Comparison of ENCODE assay signal across 1 mouse cellular context in genomic region chr9:103424869-103425268, GRCm38 (mm10).
TF ChIP-seq lines count a peak whose summit lies in the region.

No protein-coding gene starts in this region.

TF ChIP-seq in CH12.LX, 34 proteins besides CTCF, POLR2A, EP300 and RAD21 (continued from another document):
- TF ChIP-seq HCFC1 (IDR thresholded peaks at IDR 0.05; ENCODE audit: low read depth, low read length) (peak; percentile 52), BHLHE40 (IDR thresholded peaks at IDR 0.05; ENCODE audit: low read depth, low read length) (peak; percentile 100), GABPA (IDR thresholded peaks at IDR 0.05; ENCODE audit: insufficient replicate concordance, low read depth, low read length) (no peak), JUND (conservative IDR thresholded peaks at IDR 0.05; ENCODE audit: low read depth, low read length) (peak; percentile 69), PAX5 (IDR thresholded peaks at IDR 0.05; ENCODE audit: low read length) (no peak), NELFE (IDR thresholded peaks at IDR 0.05; ENCODE audit: low read depth, low read length) (peak; percentile 58), SIN3A (IDR thresholded peaks at IDR 0.05; ENCODE audit: low read length) (peak; percentile 73), MAFK (IDR thresholded peaks at IDR 0.05; ENCODE audit: insufficient replicate concordance, low read length) (peak; percentile 68; the same call in 1 of the 2 replicates), ELF1 (IDR thresholded peaks at IDR 0.05; ENCODE audit: low read depth, low read length) (peak; percentile 60), MEF2A (IDR thresholded peaks at IDR 0.05; ENCODE audit: borderline replicate concordance, low read depth, low read length) (peak; percentile 88), MAX (IDR thresholded peaks at IDR 0.05; ENCODE audit: low read length) (peak; percentile 81; the same call in 1 of the 2 replicates), CHD2 (IDR thresholded peaks at IDR 0.05; ENCODE audit: low read length) (peak; percentile 52; the same call in 1 of the 2 replicates), KAT2A (IDR thresholded peaks at IDR 0.05; ENCODE audit: insufficient replicate concordance, low read length) (0 out of 2 replicates have a peak, but pooled peaks have one; percentile 38), ETS1 (conservative IDR thresholded peaks at IDR 0.05; ENCODE audit: low read depth, low read length) (peak; percentile 98), MXI1 (IDR thresholded peaks at IDR 0.05; ENCODE audit: low read depth, low read length) (peak; percentile 94), ZNF384 (IDR thresholded peaks at IDR 0.05; ENCODE audit: low read depth, low read length) (0 out of 2 replicates have a peak, but pooled peaks have one; percentile 20), MAZ (IDR thresholded peaks at IDR 0.05; ENCODE audit: low read depth, low read length) (no peak), TCF12 (IDR thresholded peaks at IDR 0.05; ENCODE audit: low read depth, low read length) (peak; percentile 80; the same call in 1 of the 2 replicates), IRF4 (IDR thresholded peaks at IDR 0.05; ENCODE audit: low read depth, low read length) (peak; percentile 92), POLR2AphosphoS2 (IDR thresholded peaks at IDR 0.05; ENCODE audit: low read depth, low read length) (no peak), CHD1 (IDR thresholded peaks at IDR 0.05; ENCODE audit: low read depth, low read length) (no peak), TBP (conservative IDR thresholded peaks at IDR 0.05; ENCODE audit: low read depth, low read length) (no peak; the same call in none of the 2 replicates), E2F4 (IDR thresholded peaks at IDR 0.05; ENCODE audit: insufficient replicate concordance, low read depth, low read length) (no peak), ZMIZ1 (IDR thresholded peaks at IDR 0.05; ENCODE audit: low read depth, low read length) (peak; percentile 70)
